Mouse (Mus musculus) forebrain, embryonic 12.5 days (tissue): ENCODE results near the gene Podxl2. TPM values are rescaled to one million over a fixed set of nuclear protein-coding genes. Genes with fewer than 3 reads are reported as not detected.

Experiments used
- ATAC-seq: fragments of 200-750 bp; cut with Nextera tagmentation; 2 replicates; pipeline ENCODE4 v1.8.0; 2017; ENCODE audit warnings: moderate TSS enrichment; ENCODE audit not compliant: low FRiP score
- H3K27ac ChIP-seq: fragments of 300-500 bp; sonication (generic); 2 replicates; pipeline ENCODE4 v1.5.1; 2016; ENCODE audit warnings: mild to moderate bottlenecking
- H3K27me3 ChIP-seq: fragments of 300-500 bp; sonication (generic); 2 replicates; pipeline ENCODE4 v1.6.1; 2016; ENCODE audit warnings: mild to moderate bottlenecking
- H3K36me3 ChIP-seq: fragments of 300-500 bp; sonication (generic); replicated peaks from 2 replicates; pipeline ENCODE4 v1.6.1; 2016; ENCODE audit warnings: mild to moderate bottlenecking
- H3K4me1 ChIP-seq: fragments of 300-500 bp; sonication (generic); 2 replicates; pipeline ENCODE4 v1.6.1; 2016
- H3K4me2 ChIP-seq: fragments of 300-500 bp; sonication (generic); 2 replicates; pipeline ENCODE4 v1.6.1; 2016; ENCODE audit warnings: mild to moderate bottlenecking, moderate library complexity
- H3K4me3 ChIP-seq: fragments of 300-500 bp; sonication (generic); replicated peaks from 2 replicates; pipeline ENCODE4 v1.5.1; 2016; ENCODE audit warnings: mild to moderate bottlenecking
- H3K9ac ChIP-seq: fragments of 300-500 bp; sonication (generic); 2 replicates; pipeline ENCODE4 v1.6.1; 2016; ENCODE audit warnings: mild to moderate bottlenecking
- H3K9me3 ChIP-seq: fragments of 300-500 bp; sonication (generic); 2 replicates; pipeline ENCODE4 v1.6.1; 2016
- WGBS: fragments of 180-500 bp; shearing (Covaris S2); methylation state at CpG from one replicate; pipeline ENCODE4 v1.1.7; 2016; 5-methylcytosine and 5-hydroxymethylcytosine counted together
- polyA plus RNA-seq: library from polyadenylated mRNA; unstranded; fragments of >200 nt; fragmentation: Nextera tagmentation; extraction: Ambion mirVana; gene quantifications from 2 replicates; pipeline ENCODE4 v1.2.1, GENCODE M21; 2016

Gene Podxl2
- polyA plus RNA-seq, 1 experiment from 2014 or later: 258 TPM

DNA sequence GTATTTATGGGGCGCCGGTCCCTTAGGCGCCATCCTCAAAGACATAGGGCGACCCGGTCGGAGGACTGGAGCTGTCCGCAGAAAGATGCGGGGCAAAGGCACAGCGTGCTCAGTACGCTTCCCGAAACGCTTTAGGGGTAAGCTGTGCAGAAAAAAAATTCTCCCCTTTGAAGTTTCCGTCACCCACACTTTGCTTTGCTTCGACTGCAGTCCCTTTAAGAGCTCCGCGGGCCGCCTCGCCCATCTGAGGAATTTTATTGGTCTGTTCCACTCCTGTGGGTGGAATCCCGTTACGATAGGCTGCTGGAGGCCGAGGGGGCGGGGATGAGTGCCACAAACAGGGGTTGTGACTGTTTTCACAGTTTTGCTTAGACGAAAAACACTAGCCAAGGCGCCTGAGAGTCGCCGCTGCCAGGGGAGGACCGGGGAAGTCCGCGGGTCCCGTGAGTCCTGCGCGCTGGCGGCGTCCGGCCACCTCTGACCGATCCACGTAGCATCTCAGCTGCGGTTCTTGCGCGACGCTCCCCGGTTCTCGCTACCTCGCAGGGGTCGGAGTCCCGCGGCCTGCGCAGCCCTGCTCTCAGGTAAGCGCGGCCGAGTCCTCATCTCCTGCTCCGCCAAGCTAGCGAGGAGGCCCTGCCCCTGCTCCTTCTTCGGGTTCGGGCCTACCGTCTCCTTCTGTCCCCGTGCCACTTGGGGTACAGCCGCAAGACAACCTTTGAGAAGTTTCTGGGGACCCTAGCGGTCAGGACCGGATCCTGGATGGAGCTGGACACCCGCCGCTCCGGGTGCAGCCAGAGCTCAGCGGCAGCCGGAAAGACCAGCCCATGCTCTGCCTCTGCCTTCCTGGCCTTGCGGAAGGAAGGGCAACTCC is 27.3 kb upstream of the Podxl2 start, which contains the start of gene Tpra1:
Gene Tpra1, plus strand, starts transcription at position 305 of the 874 bp plus-strand sequence.
- Histone ChIP-seq H3K4me3 (peak within 1 kb of the TSS; percentile 77), H3K27ac (peak within 1 kb of the TSS; percentile 86), H3K9me3 (no peaks in the 10 kb centered on the region), H3K4me1 (peaks cover 37% of the 10 kb centered on the region), H3K27me3 (no peaks in the 10 kb centered on the region), H3K9ac (peak within 1 kb of the TSS; percentile 87), H3K4me2 (peak within 1 kb of the TSS; percentile 88), H3K36me3 (peaks cover 1% of the 10 kb centered on the region; the same call in 1 of the 2 replicates)
- WGBS: under 1% methylated on average over 66 of the region's 66 CpGs
- peak; percentile 83 for ATAC-seq

DNA sequence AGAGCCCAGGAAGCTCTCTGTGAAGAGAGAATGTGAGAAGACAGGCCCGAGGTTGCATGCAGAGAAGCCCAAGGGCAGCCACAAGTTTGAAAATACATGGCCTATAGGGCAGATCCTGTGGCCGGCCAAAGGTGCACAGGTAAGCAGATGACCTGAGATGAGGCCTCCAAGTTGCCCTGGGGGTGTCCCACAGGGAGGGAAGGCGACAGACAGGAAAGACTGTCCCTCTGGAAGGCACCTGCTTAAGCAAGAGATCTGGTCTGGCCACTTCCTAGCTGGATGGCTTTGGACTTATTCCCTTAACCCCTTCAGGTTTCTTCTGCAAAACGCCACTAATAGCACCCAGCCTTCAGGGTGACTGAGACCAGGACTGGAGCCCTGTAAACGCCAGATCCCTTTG is 26.6 kb upstream of the Podxl2 start:
- H3K4me3 ChIP-seq: peak overlapping the region; percentile 77
- H3K4me2 ChIP-seq: peak overlapping the region; percentile 88
- no peaks in the 10 kb centered on the region for H3K27me3 ChIP-seq
- peak overlapping the region; percentile 87 for H3K9ac ChIP-seq
- peaks cover 8% of the 10 kb centered on the region for H3K36me3 ChIP-seq
- peak; percentile 1; the same call in 1 of the 2 replicates for ATAC-seq
- H3K9me3 ChIP-seq: no peaks in the 10 kb centered on the region
- peak overlapping the region; percentile 42; the same call in 1 of the 2 replicates for H3K27ac ChIP-seq
- WGBS: 10% methylated on average over 5 of the region's 5 CpGs
- peaks cover 41% of the 10 kb centered on the region for H3K4me1 ChIP-seq

- H3K27ac ChIP-seq: no peak overlapping the region
- no peak overlapping the region for H3K9ac ChIP-seq
- H3K9me3 ChIP-seq: no peaks in the 10 kb centered on the region
- peaks cover 48% of the 10 kb centered on the region for H3K4me1 ChIP-seq
- no peak for ATAC-seq
- no peaks in the 10 kb centered on the region for H3K27me3 ChIP-seq
- WGBS: 98% methylated on average over 2 of the region's 2 CpGs
- H3K4me3 ChIP-seq: no peak overlapping the region
- peaks cover 27% of the 10 kb centered on the region for H3K36me3 ChIP-seq
- H3K4me2 ChIP-seq: no peak overlapping the region
Measured at GRCm38 (mm10) chr6:88899628-88900027, 24.8 kb upstream of the Podxl2 start.

- no peak overlapping the region for H3K9ac ChIP-seq
- H3K4me1 ChIP-seq: peaks cover 46% of the 10 kb centered on the region
- H3K4me3 ChIP-seq: no peak overlapping the region
- H3K27ac ChIP-seq: no peak overlapping the region
- peaks cover 32% of the 10 kb centered on the region for H3K36me3 ChIP-seq
- WGBS: 60% methylated on average over 4 of the region's 4 CpGs
- ATAC-seq: no peak
- H3K4me2 ChIP-seq: peak overlapping the region; percentile 77
- no peaks in the 10 kb centered on the region for H3K9me3 ChIP-seq
- no peaks in the 10 kb centered on the region for H3K27me3 ChIP-seq
Measured at GRCm38 (mm10) chr6:88899086-88899485, 24.2 kb upstream of the Podxl2 start.

DNA sequence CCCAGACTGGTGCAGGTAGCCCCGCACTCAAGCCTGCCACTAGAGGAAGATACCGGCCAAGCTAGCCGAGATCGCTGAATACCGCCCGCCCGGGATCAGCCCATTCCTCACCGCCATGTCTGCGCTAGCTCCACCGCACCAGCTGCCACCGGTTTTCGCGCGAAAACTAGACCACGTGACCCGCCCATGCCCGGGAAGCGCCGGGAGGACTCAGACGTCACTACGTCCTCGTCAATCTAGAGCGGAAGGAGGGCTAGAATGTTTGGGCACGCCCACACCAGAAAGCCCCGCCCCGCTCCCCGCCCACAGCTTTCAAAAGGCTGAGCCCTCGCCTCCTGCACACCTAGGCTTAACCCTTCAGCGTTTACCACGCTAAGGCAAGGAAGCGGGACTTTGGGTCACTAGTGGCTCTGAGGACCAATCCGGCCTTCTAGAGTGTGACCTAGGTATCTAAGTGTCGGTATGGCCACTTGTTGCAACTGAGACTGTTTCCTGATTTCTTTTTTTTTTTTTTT is 23.7 kb upstream of the Podxl2 start, which contains the start of gene Mcm2:
Gene Mcm2, minus strand, starts transcription at position 247 of the 515 bp plus-strand sequence.
- Histone ChIP-seq H3K4me1 (peaks cover 41% of the 10 kb centered on the region), H3K9me3 (no peaks in the 10 kb centered on the region), H3K9ac (peak within 1 kb of the TSS; percentile 86), H3K4me2 (peak within 1 kb of the TSS; percentile 77), H3K27me3 (no peaks in the 10 kb centered on the region), H3K4me3 (peak within 1 kb of the TSS; percentile 72), H3K36me3 (peaks cover 37% of the 10 kb centered on the region), H3K27ac (peak within 1 kb of the TSS; percentile 78)
- peak; percentile 84 for ATAC-seq
- WGBS: under 1% methylated on average over 33 of the region's 33 CpGs

GRCm38 (mm10) chr6:88897246-88897645 is 22.4 kb upstream of the Podxl2 start:
- 80% methylated on average over 7 of the region's 7 CpGs for WGBS
- Histone ChIP-seq H3K4me3 (peak overlapping the region; percentile 72), H3K27me3 (no peaks in the 10 kb centered on the region), H3K36me3 (peaks cover 51% of the 10 kb centered on the region), H3K27ac (no peak overlapping the region), H3K4me1 (peaks cover 31% of the 10 kb centered on the region), H3K9ac (peak overlapping the region; percentile 54), H3K4me2 (peak overlapping the region; percentile 77), H3K9me3 (no peaks in the 10 kb centered on the region)
- no peak for ATAC-seq

- Histone ChIP-seq H3K36me3 (peaks cover 64% of the 10 kb centered on the region), H3K9ac (no peak overlapping the region), H3K27me3 (no peaks in the 10 kb centered on the region), H3K9me3 (no peaks in the 10 kb centered on the region), H3K27ac (no peak overlapping the region), H3K4me3 (no peak overlapping the region), H3K4me1 (peaks cover 24% of the 10 kb centered on the region), H3K4me2 (no peak overlapping the region)
- 86% methylated on average over 6 of the region's 6 CpGs for WGBS
- no peak for ATAC-seq
Measured at GRCm38 (mm10) chr6:88895943-88896342, 21.1 kb upstream of the Podxl2 start.

- no peaks in the 10 kb centered on the region for H3K27me3 ChIP-seq
- H3K9me3 ChIP-seq: no peaks in the 10 kb centered on the region
- H3K4me1 ChIP-seq: peaks cover 24% of the 10 kb centered on the region
- H3K9ac ChIP-seq: no peak overlapping the region
- 68% methylated on average over 5 of the region's 5 CpGs for WGBS
- no peak overlapping the region for H3K4me2 ChIP-seq
- no peak overlapping the region for H3K27ac ChIP-seq
- H3K36me3 ChIP-seq: peaks cover 87% of the 10 kb centered on the region
- H3K4me3 ChIP-seq: no peak overlapping the region
- no peak for ATAC-seq
Measured at GRCm38 (mm10) chr6:88893559-88893958, 18.7 kb upstream of the Podxl2 start.

DNA sequence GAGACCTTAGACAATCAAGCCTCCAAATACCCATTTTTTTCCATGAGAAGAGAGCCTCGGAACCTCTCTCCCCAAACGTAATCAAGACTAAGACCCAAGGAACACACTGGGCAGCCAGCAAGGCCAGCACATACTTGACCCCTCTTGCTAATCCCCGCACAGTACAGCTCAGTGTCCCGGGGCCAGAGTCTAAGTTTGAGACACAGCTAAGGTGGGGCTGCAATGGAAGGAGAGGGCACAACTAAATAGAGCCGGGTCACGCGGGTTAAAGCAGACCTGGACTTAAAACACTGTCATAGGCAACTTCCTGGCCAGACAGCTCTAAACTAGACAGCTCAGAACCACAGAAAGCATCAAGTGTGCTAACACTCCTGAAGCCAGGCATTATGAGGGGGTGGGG is 16.0 kb upstream of the Podxl2 start:
- no peak overlapping the region for H3K4me3 ChIP-seq
- H3K4me2 ChIP-seq: no peak overlapping the region
- no peak for ATAC-seq
- H3K9ac ChIP-seq: no peak overlapping the region
- H3K4me1 ChIP-seq: peaks cover 13% of the 10 kb centered on the region
- H3K36me3 ChIP-seq: peaks cover 99% of the 10 kb centered on the region
- H3K27me3 ChIP-seq: no peaks in the 10 kb centered on the region
- H3K27ac ChIP-seq: no peak overlapping the region
- 89% methylated on average over 7 of the region's 7 CpGs for WGBS
- H3K9me3 ChIP-seq: no peaks in the 10 kb centered on the region

DNA sequence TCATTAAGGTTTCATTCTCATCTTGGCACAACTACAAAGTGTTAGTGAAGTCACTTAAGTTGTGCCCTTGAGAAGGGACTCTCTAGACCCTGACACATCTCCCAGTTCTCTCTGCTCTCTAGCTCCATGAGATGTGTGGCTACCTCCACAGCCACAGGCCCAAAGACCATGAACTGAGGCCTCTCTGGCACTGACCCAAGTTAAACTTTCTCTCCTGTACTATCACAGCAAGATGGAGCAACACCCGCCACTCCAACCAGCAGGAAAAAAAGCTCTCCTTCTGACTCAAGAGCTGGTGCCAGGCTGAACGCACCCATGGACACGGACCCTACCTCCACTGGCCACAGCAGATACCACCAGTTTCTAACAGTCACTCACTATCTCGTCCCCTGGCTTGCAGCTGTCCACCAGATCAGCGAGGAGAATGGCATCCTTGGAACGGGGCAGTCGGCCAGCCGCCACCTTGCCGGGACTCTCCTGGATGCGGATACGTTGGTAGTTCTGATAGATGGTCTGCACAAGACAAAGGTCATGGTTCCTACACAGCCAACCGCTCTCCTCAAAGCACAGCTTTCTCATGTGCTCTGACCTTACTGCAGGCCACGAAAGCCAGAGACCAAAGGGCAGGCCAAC is 14.7 kb upstream of the Podxl2 start:
- Histone ChIP-seq H3K4me1 (peaks cover 8% of the 10 kb centered on the region), H3K4me2 (no peak overlapping the region), H3K4me3 (no peak overlapping the region), H3K9ac (no peak overlapping the region), H3K36me3 (peaks cover 99% of the 10 kb centered on the region), H3K27me3 (no peaks in the 10 kb centered on the region), H3K27ac (no peak overlapping the region), H3K9me3 (no peaks in the 10 kb centered on the region)
- ATAC-seq: no peak
- WGBS: 93% methylated on average over 13 of the region's 13 CpGs

DNA sequence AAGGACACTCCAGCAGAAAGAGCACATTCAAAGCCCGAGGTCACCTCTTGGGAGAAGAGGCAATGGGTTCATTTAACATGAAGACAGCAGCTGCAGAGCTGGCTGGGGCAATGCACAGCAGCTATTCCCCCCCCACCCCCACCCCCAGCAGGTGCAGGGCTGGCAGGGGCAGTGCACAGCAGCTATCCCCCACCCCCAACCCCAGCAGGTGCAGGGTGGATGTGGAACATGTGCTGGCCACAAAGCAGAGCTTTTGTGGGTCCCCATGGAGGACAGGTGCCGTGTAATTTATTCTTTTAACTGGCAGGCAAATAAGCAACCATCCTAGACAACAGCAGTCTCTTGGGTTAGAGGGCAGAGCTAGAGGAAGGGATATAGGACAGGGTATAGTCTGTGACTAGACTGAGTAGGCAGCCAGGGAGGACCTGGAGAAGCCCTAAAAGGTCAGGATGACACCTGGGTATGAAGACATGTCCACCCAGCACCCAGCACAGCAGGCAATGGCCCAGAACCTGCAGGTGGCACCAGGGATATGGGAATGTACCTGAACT is 11.6 kb upstream of the Podxl2 start:
- WGBS: 71% methylated on average over 2 of the region's 2 CpGs
- H3K9me3 ChIP-seq: no peaks in the 10 kb centered on the region
- H3K27ac ChIP-seq: peak overlapping the region; percentile 53; the same call in 1 of the 2 replicates
- peak; percentile 72 for ATAC-seq
- H3K9ac ChIP-seq: no peak overlapping the region
- H3K36me3 ChIP-seq: peaks cover 97% of the 10 kb centered on the region
- no peak overlapping the region for H3K4me3 ChIP-seq
- H3K4me2 ChIP-seq: no peak overlapping the region
- no peaks in the 10 kb centered on the region for H3K27me3 ChIP-seq
- peaks cover 17% of the 10 kb centered on the region for H3K4me1 ChIP-seq
